7 mouse cellular contexts compared by ENCODE assay signal in the genomic region with DNA sequence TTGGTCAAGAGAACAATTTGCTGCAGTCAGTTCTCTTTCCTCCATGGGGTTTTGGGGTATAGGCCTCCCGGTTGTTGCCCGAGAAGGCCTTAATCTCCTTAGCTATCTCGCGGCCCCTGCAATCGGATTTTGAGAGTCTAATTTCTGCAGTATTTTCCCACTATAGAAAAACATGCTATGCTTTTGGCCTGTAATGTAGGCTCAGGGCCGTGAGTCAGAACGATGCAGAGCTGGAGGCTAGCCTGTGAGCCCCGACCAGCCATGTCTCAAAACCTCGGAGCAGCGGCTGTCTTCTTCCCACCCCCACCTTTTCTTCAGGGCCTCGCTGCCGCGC. TPM values are rescaled to one million over a fixed set of nuclear protein-coding genes. Genes with fewer than 3 reads are reported as not detected.
DNase-seq lines count a peak whose midpoint lies in the region; ATAC-seq and TF ChIP-seq lines count a peak whose summit lies in the region.

No protein-coding gene starts in this region.

- H3K27ac ChIP-seq in lung, embryonic 16.5 days (ENCODE audit: low read length): peak overlapping the region; percentile 100
- peak overlapping the region; percentile 88 for H3K27ac ChIP-seq in embryonic fibroblast, embryonic 13.5 days (ENCODE audit: insufficient read depth, low read length)
- H3K27ac ChIP-seq in limb, embryonic 11.5 days (replicated peaks; ENCODE audit: low read depth, low read length): peak overlapping the region; percentile 100
- H3K27ac ChIP-seq in stomach, embryonic 14.5 days (ENCODE audit: low read length): peak overlapping the region; percentile 100

- H3K4me1 ChIP-seq in lung, embryonic 16.5 days (replicated peaks; ENCODE audit: control insufficient read depth, insufficient read depth, low read length): peaks cover 25% of the 10 kb centered on the region
- peaks cover 5% of the 10 kb centered on the region for H3K4me1 ChIP-seq in embryonic fibroblast, embryonic 13.5 days (ENCODE audit: control insufficient read depth, insufficient read depth, low read length)
- H3K4me1 ChIP-seq in limb, embryonic 11.5 days (ENCODE audit: control insufficient read depth, insufficient read depth, low read length): peaks cover 21% of the 10 kb centered on the region
- peaks cover 16% of the 10 kb centered on the region; the same call in 1 of the 2 replicates for H3K4me1 ChIP-seq in stomach, embryonic 14.5 days (ENCODE audit: control insufficient read depth, insufficient read depth, low read length)

- H3K4me2 ChIP-seq in lung, embryonic 16.5 days (ENCODE audit: low read depth, low read length): peak overlapping the region; percentile 76
- peak overlapping the region; percentile 89 for H3K4me2 ChIP-seq in limb, embryonic 11.5 days (ENCODE audit: low read depth, severe bottlenecking)
- H3K4me2 ChIP-seq in stomach, embryonic 14.5 days (replicated peaks; ENCODE audit: low read depth, low read length): peak overlapping the region; percentile 34

- 2% methylated on average over 13 of the region's 13 CpGs for WGBS in lung, embryonic 16.5 days
- WGBS in limb, embryonic 11.5 days: 1% methylated on average over 13 of the region's 13 CpGs
- WGBS in stomach, embryonic 14.5 days: 2% methylated on average over 13 of the region's 13 CpGs

- TF ChIP-seq CTCF in embryonic fibroblast, embryonic 13.5 days (IDR thresholded peaks at IDR 0.05; ENCODE audit: borderline replicate concordance, insufficient read depth, low read length): no peak

- no peak for DNase-seq in lung, postnatal 25 days (ENCODE audit: low spot score)
- DNase-seq in limb, embryonic 11.5 days (ENCODE audit: low spot score): no peak
- DNase-seq in embryo, embryonic 10 days (ENCODE audit: low spot score): no peak
- DNase-seq in retina, postnatal 1 day: no peak

- H3K9me3 ChIP-seq in lung, embryonic 16.5 days (ENCODE audit: control insufficient read depth, low read length): no peaks in the 10 kb centered on the region
- no peaks in the 10 kb centered on the region for H3K9me3 ChIP-seq in limb, embryonic 11.5 days (ENCODE audit: control insufficient read depth, low read length)
- no peaks in the 10 kb centered on the region for H3K9me3 ChIP-seq in stomach, embryonic 14.5 days (ENCODE audit: control insufficient read depth, low read depth, low read length)

- peak; percentile 69 for TF ChIP-seq POLR2A in embryonic fibroblast, embryonic 13.5 days (IDR thresholded peaks at IDR 0.05; ENCODE audit: low read depth, low read length)

- H3K36me3 ChIP-seq in lung, embryonic 16.5 days (ENCODE audit: control insufficient read depth, insufficient read depth, low read length): peaks cover 5% of the 10 kb centered on the region
- H3K36me3 ChIP-seq in limb, embryonic 11.5 days (ENCODE audit: control insufficient read depth, insufficient read depth, low read length): peaks cover 4% of the 10 kb centered on the region; the same call in 1 of the 2 replicates
- H3K36me3 ChIP-seq in stomach, embryonic 14.5 days (ENCODE audit: control insufficient read depth, insufficient read depth, low read length): peaks cover 19% of the 10 kb centered on the region

- ATAC-seq in lung, embryonic 16.5 days (ENCODE audit: low read depth): no peak
- no peak for ATAC-seq in limb, embryonic 11.5 days (ENCODE audit: insufficient number of reproducible peaks, low FRiP score, low TSS enrichment, low read depth)
- no peak for ATAC-seq in stomach, embryonic 14.5 days (ENCODE audit: insufficient number of reproducible peaks, insufficient read depth, low FRiP score, low read depth)

- peak overlapping the region; percentile 93 for H3K4me3 ChIP-seq in lung, embryonic 16.5 days (ENCODE audit: low read length)
- H3K4me3 ChIP-seq in embryonic fibroblast, embryonic 13.5 days (ENCODE audit: insufficient read depth, low read length): peak overlapping the region; percentile 18
- H3K4me3 ChIP-seq in limb, embryonic 11.5 days (ENCODE audit: low read depth, low read length): peak overlapping the region; percentile 99
- H3K4me3 ChIP-seq in stomach, embryonic 14.5 days (ENCODE audit: low read depth, low read length): peak overlapping the region; percentile 99

- no peaks in the 10 kb centered on the region for H3K27me3 ChIP-seq in lung, embryonic 16.5 days (ENCODE audit: control insufficient read depth, insufficient read depth, low read depth, low read length)
- no peaks in the 10 kb centered on the region for H3K27me3 ChIP-seq in limb, embryonic 11.5 days (ENCODE audit: control insufficient read depth, insufficient read depth, low read length)
- no peaks in the 10 kb centered on the region for H3K27me3 ChIP-seq in stomach, embryonic 14.5 days (ENCODE audit: control insufficient read depth, insufficient read depth, low read length)

- peak overlapping the region; percentile 84 for H3K9ac ChIP-seq in lung, embryonic 16.5 days (ENCODE audit: low read length)
- H3K9ac ChIP-seq in limb, embryonic 11.5 days (ENCODE audit: low read length): peak overlapping the region; percentile 100
- peak overlapping the region; percentile 60 for H3K9ac ChIP-seq in stomach, embryonic 14.5 days (replicated peaks; ENCODE audit: low read depth, low read length)

RNA-seq across cellular contexts. Expression of gene Nedd4, which starts 0.6 kb away (rescaled TPM):
- polyA plus RNA-seq in lung, embryonic 16.5 days (2015; fragmentation: Nextera tagmentation; extraction: Ambion mirVana): 644 and 678 TPM in 2 replicates
- 1,359 and 1,364 TPM in 2 replicates for polyA plus RNA-seq in embryonic fibroblast, embryonic 13.5 days (2011; ENCODE audit: insufficient read length, low read depth, missing spikeins)
- 815 and 849 TPM in 2 replicates for polyA plus RNA-seq in limb, embryonic 11.5 days (2014; fragmentation: Nextera tagmentation; extraction: Ambion mirVana)
- polyA plus RNA-seq in stomach, embryonic 14.5 days (2014; fragmentation: Nextera tagmentation; extraction: Ambion mirVana): 755 and 764 TPM in 2 replicates

Comparison
In these comparisons a context has a peak if more than half of its experiments do, and no peak if none do; other contexts are left out.
1. H3K4me2 ChIP-seq: peak in every context shown above with its lines; median percentile 89 in limb, embryonic 11.5 days; 76 in lung, embryonic 16.5 days; 34 in stomach, embryonic 14.5 days.
2. H3K4me3 ChIP-seq: peak in every context shown above with its lines; median percentile 99 in limb, embryonic 11.5 days; 99 in stomach, embryonic 14.5 days; 93 in lung, embryonic 16.5 days; 18 in embryonic fibroblast, embryonic 13.5 days.